ENCODE assay signal across 23 mouse cellular contexts in the genomic region with DNA sequence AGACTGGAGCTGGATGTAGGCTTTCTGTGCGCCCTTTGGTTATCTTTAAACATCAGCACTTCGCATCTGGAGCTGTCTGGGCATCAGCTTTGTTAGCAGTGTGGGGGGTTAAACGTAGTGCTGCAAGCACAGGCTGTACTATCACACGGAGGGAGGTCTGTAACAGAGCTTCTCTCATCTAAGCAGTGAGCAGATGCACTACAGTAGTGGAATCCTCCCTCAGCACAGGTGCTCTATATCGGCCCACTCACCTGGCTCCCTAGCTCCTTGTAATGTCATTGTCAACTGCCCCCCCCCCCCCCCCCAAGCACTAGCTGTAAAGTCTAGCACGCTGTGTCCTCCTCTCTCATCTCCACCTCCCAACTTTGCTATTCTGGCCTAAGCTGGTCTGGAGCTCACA. TPM values are rescaled to one million over a fixed set of nuclear protein-coding genes. Genes with fewer than 3 reads are reported as not detected.
DNase-seq lines count a peak whose midpoint lies in the region; ATAC-seq and TF ChIP-seq lines count a peak whose summit lies in the region.
"Had no signal": no experiment of that assay in that cellular context is flagged by ENCODE, and none has a peak within 500 bp of the region (broad histone marks: within the 10 kb centered on the region; RNA-seq: fewer than 3 reads in every experiment).

No protein-coding gene starts in this region.

- H3K79me2 ChIP-seq in myocyte (ENCODE audit: control insufficient read depth, insufficient read depth): no peaks in the 10 kb centered on the region

- H3ac ChIP-seq in myocyte (ENCODE audit: control insufficient read depth, insufficient read length): no peak overlapping the region

- H3K4me1 ChIP-seq in hindbrain, embryonic 12.5 days: 0 out of 2 replicates have a peak, but pooled peaks cover 2% of the 10 kb centered on the region
- H3K4me1 ChIP-seq in hindbrain, embryonic 11.5 days (replicated peaks; ENCODE audit: control insufficient read depth, insufficient read depth, low read length): no peaks in the 10 kb centered on the region
- H3K4me1 ChIP-seq in midbrain, embryonic 11.5 days (ENCODE audit: control insufficient read depth, insufficient read depth, low read length): no peaks in the 10 kb centered on the region
- H3K4me1 ChIP-seq in midbrain, embryonic 14.5 days (ENCODE audit: control insufficient read depth, insufficient read depth, low read length): no peaks in the 10 kb centered on the region
- H3K4me1 ChIP-seq in ES-E14 (ENCODE audit: control insufficient read depth in 2 of 2, insufficient read depth in 2 of 2, low read length in 2 of 2, poor library complexity in 1 of 2): peaks cover 0 to 3% of the 10 kb centered on the region in 2 experiments; a peak in 3 of 4 replicates
- H3K4me1 ChIP-seq in thymus, adult 2 months (replicated peaks; ENCODE audit: control insufficient read depth, insufficient read depth, low read length): peaks cover 3% of the 10 kb centered on the region
- H3K4me1 ChIP-seq: embryonic facial prominence, embryonic 10.5 days had no signal

- no peak for DNase-seq in hindbrain, embryonic 11.5 days (ENCODE audit: low spot score)
- no peak for DNase-seq in midbrain, embryonic 11.5 days (ENCODE audit: low spot score, missing footprints)
- DNase-seq in midbrain, embryonic 14.5 days: no peak
- DNase-seq in ES-E14 (ENCODE audit: low read depth, low spot score): no peak
- DNase-seq in thymus, adult 2 months: no peak
- DNase-seq in T-cell, adult 2 months (ENCODE audit: low spot score): no peak
- DNase-seq: adrenal gland, postnatal 36 days; cerebellum, adult 11 months; cerebellum, adult 9-11 months; kidney, postnatal 25 days; liver, embryonic 13.5 days; lung, adult 2 months; lung, postnatal 14 days; thymus, adult 18-20 months; thymus, postnatal 4 days had no signal

- ATAC-seq in hindbrain, embryonic 12.5 days (ENCODE audit: low FRiP score): no peak
- no peak for ATAC-seq in hindbrain, embryonic 11.5 days (ENCODE audit: low FRiP score)
- ATAC-seq in midbrain, embryonic 11.5 days (ENCODE audit: low FRiP score): 0 out of 2 replicates have a peak, but pooled peaks have one; percentile 42
- no peak for ATAC-seq in midbrain, embryonic 14.5 days (ENCODE audit: low FRiP score, low TSS enrichment)
- ATAC-seq: forebrain, embryonic 16.5 days; intestine, embryonic 16.5 days had no signal

- 74% methylated on average over 6 of the region's 6 CpGs for WGBS in hindbrain, embryonic 12.5 days
- 69% methylated on average over 6 of the region's 6 CpGs for WGBS in hindbrain, embryonic 11.5 days
- 69% methylated on average over 6 of the region's 6 CpGs for WGBS in midbrain, embryonic 11.5 days
- WGBS in midbrain, embryonic 14.5 days: 60% methylated on average over 6 of the region's 6 CpGs
- 91% methylated on average over 6 of the region's 6 CpGs for WGBS in thymus, adult 2 months

- H3K36me3 ChIP-seq in hindbrain, embryonic 12.5 days: peaks cover 85% of the 10 kb centered on the region
- H3K36me3 ChIP-seq in hindbrain, embryonic 11.5 days (ENCODE audit: control insufficient read depth, insufficient read depth, low read length): peaks cover 12% of the 10 kb centered on the region; the same call in 1 of the 2 replicates
- peaks cover 16% of the 10 kb centered on the region; the same call in 1 of the 2 replicates for H3K36me3 ChIP-seq in midbrain, embryonic 11.5 days (ENCODE audit: control insufficient read depth, insufficient read depth, low read length)
- peaks cover 96% of the 10 kb centered on the region for H3K36me3 ChIP-seq in midbrain, embryonic 14.5 days (ENCODE audit: control insufficient read depth, insufficient read depth, low read length)
- H3K36me3 ChIP-seq in ES-E14 (ENCODE audit: control insufficient read depth, insufficient read depth, low read length, poor library complexity, severe bottlenecking): peaks cover 68% of the 10 kb centered on the region
- peaks cover 61% of the 10 kb centered on the region for H3K36me3 ChIP-seq in myocyte (ENCODE audit: control insufficient read depth, insufficient read depth)
- peaks cover 95% of the 10 kb centered on the region for H3K36me3 ChIP-seq in thymus, adult 2 months (ENCODE audit: control insufficient read depth, insufficient read depth, low read length)

- 0 out of 2 replicates have a peak overlapping the region, but pooled peaks have one; percentile 18 for H3K9ac ChIP-seq in hindbrain, embryonic 12.5 days
- no peak overlapping the region for H3K9ac ChIP-seq in hindbrain, embryonic 11.5 days (ENCODE audit: low read depth, low read length)
- no peak overlapping the region for H3K9ac ChIP-seq in midbrain, embryonic 11.5 days (ENCODE audit: low read length)
- no peak overlapping the region for H3K9ac ChIP-seq in midbrain, embryonic 14.5 days (replicated peaks; ENCODE audit: low read length)
- no peak overlapping the region for H3K9ac ChIP-seq in ES-E14 (ENCODE audit: insufficient read depth, low read depth, low read length, poor library complexity, severe bottlenecking)
- H3K9ac ChIP-seq: limb, embryonic 12.5 days; liver, embryonic 13.5 days had no signal

- TF ChIP-seq CTCF in thymus, adult 2 months (IDR thresholded peaks at IDR 0.05; ENCODE audit: borderline replicate concordance, control insufficient read depth, extremely low read depth, insufficient read depth, low read length, poor library complexity): no peak

- H3K4me2 ChIP-seq in hindbrain, embryonic 12.5 days (replicated peaks): no peak overlapping the region
- no peak overlapping the region for H3K4me2 ChIP-seq in hindbrain, embryonic 11.5 days (replicated peaks; ENCODE audit: low read depth, low read length)
- no peak overlapping the region for H3K4me2 ChIP-seq in midbrain, embryonic 11.5 days
- H3K4me2 ChIP-seq in midbrain, embryonic 14.5 days (ENCODE audit: low read length): no peak overlapping the region
- H3K4me2 ChIP-seq in myocyte (ENCODE audit: low read depth): no peak overlapping the region
- H3K4me2 ChIP-seq: heart, embryonic 11.5 days; limb, embryonic 12.5 days; liver, embryonic 13.5 days had no signal

- no peak for TF ChIP-seq POLR2A in myocyte (IDR thresholded peaks at IDR 0.05; ENCODE audit: insufficient read length, low read depth)
- no peak for TF ChIP-seq POLR2A in thymus, adult 2 months (IDR thresholded peaks at IDR 0.05; ENCODE audit: control insufficient read depth, extremely low read depth, insufficient read depth, low read length, poor library complexity)

- H3K27ac ChIP-seq in hindbrain, embryonic 12.5 days: no peak overlapping the region
- H3K27ac ChIP-seq in hindbrain, embryonic 11.5 days (ENCODE audit: low read depth, low read length): no peak overlapping the region
- H3K27ac ChIP-seq in midbrain, embryonic 11.5 days (ENCODE audit: low read depth, low read length): no peak overlapping the region
- no peak overlapping the region for H3K27ac ChIP-seq in midbrain, embryonic 14.5 days (replicated peaks; ENCODE audit: low read depth, low read length)
- no peak overlapping the region for H3K27ac ChIP-seq in ES-E14 (ENCODE audit: insufficient read depth, low read depth, low read length, poor library complexity, severe bottlenecking)
- no peak overlapping the region for H3K27ac ChIP-seq in thymus, adult 2 months (ENCODE audit: control insufficient read depth, insufficient read depth, low read length)
- H3K27ac ChIP-seq: embryonic facial prominence, embryonic 10.5 days; limb, embryonic 12.5 days; liver, embryonic 13.5 days had no signal

- no peak overlapping the region for H3K4me3 ChIP-seq in hindbrain, embryonic 12.5 days
- H3K4me3 ChIP-seq in hindbrain, embryonic 11.5 days (ENCODE audit: low read depth, low read length): no peak overlapping the region
- no peak overlapping the region for H3K4me3 ChIP-seq in midbrain, embryonic 11.5 days (ENCODE audit: low read depth, low read length)
- H3K4me3 ChIP-seq in midbrain, embryonic 14.5 days (replicated peaks; ENCODE audit: low read depth, low read length): no peak overlapping the region
- H3K4me3 ChIP-seq in ES-E14 (ENCODE audit: insufficient read depth in 1 of 2, low read depth in 1 of 2, low read length in 2 of 2, poor library complexity in 1 of 2, severe bottlenecking in 1 of 2) (peak overlapping the region; percentile 2 to 45; a peak in 3 of 4 replicates), myocyte (no peak overlapping the region)
- H3K4me3 ChIP-seq in thymus, adult 2 months (ENCODE audit: control insufficient read depth, insufficient read depth, low read length): no peak overlapping the region
- H3K4me3 ChIP-seq: embryonic facial prominence, embryonic 10.5 days; limb, embryonic 12.5 days; liver, embryonic 13.5 days; megakaryocyte, embryonic 14.5 days had no signal

- in situ Hi-C loops in ES-E14 (cut with MboI; ENCODE audit: low sequenced_read_pairs in 2 of 2, unreplicated experiment in 2 of 2): no loop called here

- H3K9me3 ChIP-seq in hindbrain, embryonic 12.5 days (replicated peaks): no peaks in the 10 kb centered on the region
- H3K9me3 ChIP-seq in hindbrain, embryonic 11.5 days (ENCODE audit: control insufficient read depth, low read length): no peaks in the 10 kb centered on the region
- no peaks in the 10 kb centered on the region for H3K9me3 ChIP-seq in midbrain, embryonic 11.5 days (ENCODE audit: control insufficient read depth, low read length)
- H3K9me3 ChIP-seq in midbrain, embryonic 14.5 days (ENCODE audit: control insufficient read depth, low read length): no peaks in the 10 kb centered on the region
- no peaks in the 10 kb centered on the region for H3K9me3 ChIP-seq in ES-E14 (ENCODE audit: control insufficient read depth, insufficient read depth, low read depth, low read length)
- H3K9me3 ChIP-seq: embryonic facial prominence, embryonic 10.5 days; limb, embryonic 12.5 days; liver, embryonic 13.5 days had no signal

- H3K27me3 ChIP-seq in hindbrain, embryonic 12.5 days: no peaks in the 10 kb centered on the region
- no peaks in the 10 kb centered on the region for H3K27me3 ChIP-seq in hindbrain, embryonic 11.5 days (ENCODE audit: control insufficient read depth, insufficient read depth, low read length)
- no peaks in the 10 kb centered on the region for H3K27me3 ChIP-seq in midbrain, embryonic 11.5 days (ENCODE audit: control insufficient read depth, insufficient read depth, low read length)
- H3K27me3 ChIP-seq in midbrain, embryonic 14.5 days (ENCODE audit: control insufficient read depth, insufficient read depth, low read length): no peaks in the 10 kb centered on the region
- H3K27me3 ChIP-seq in myocyte (ENCODE audit: control insufficient read depth, insufficient read depth, insufficient read length): no peaks in the 10 kb centered on the region
- H3K27me3 ChIP-seq in thymus, adult 2 months (ENCODE audit: control insufficient read depth, insufficient read depth, low read length): no peaks in the 10 kb centered on the region
- H3K27me3 ChIP-seq: limb, embryonic 12.5 days; liver, embryonic 13.5 days; megakaryocyte, embryonic 14.5 days had no signal

RNA-seq across cellular contexts. Expression of a gene that starts 12.6 kb away (rescaled TPM):
- polyA plus RNA-seq in hindbrain, embryonic 12.5 days (2016; fragmentation: Nextera tagmentation; extraction: Ambion mirVana): 55.3 and 58.9 TPM in 2 replicates
- 62.0 and 78.7 TPM in 2 replicates for polyA plus RNA-seq in hindbrain, embryonic 11.5 days (2014; fragmentation: Nextera tagmentation; extraction: Ambion mirVana)
- 92.3 and 95.5 TPM in 2 replicates for polyA plus RNA-seq in midbrain, embryonic 11.5 days (2014; fragmentation: Nextera tagmentation; extraction: Ambion mirVana)
- 25.0 and 35.8 TPM in 2 replicates for polyA plus RNA-seq in midbrain, embryonic 14.5 days (2014; fragmentation: Nextera tagmentation; extraction: Ambion mirVana)
- 215 and 247 TPM in 2 replicates for total RNA-seq in ES-E14 (2012; rRNA removed)
- polyA plus RNA-seq in myocyte (2012; fragmentation: generic; extraction: Trizol): 5.2 TPM
- polyA plus RNA-seq in thymus, adult 2 months (2012; rRNA removed): 24.0 and 27.6 TPM in 2 replicates

Comparison
In these comparisons a context has a peak if more than half of its experiments do, and no peak if none do; other contexts are left out.
1. H3K4me3 ChIP-seq: peak in ES-E14 (2 of 2); none in hindbrain, embryonic 12.5 days (single experiment), hindbrain, embryonic 11.5 days (single experiment), midbrain, embryonic 11.5 days (single experiment), midbrain, embryonic 14.5 days (single experiment), myocyte (single experiment) and thymus, adult 2 months (single experiment).